Mouse (Mus musculus) erythroid progenitor cell, adult 5-6 weeks (primary cell): Measurements from ENCODE around the gene C5ar2. TPM values are rescaled to one million over a fixed set of nuclear protein-coding genes. Genes with fewer than 3 reads are reported as not detected.
"Not testable (repeated sequence)": the region's sequence is repeated elsewhere in the genome, so short reads cannot be mapped to it uniquely, and the experiment has no call there.

Source experiments
- ATAC-seq: replicated peaks from 2 replicates; pipeline ENCODE4 v1.8.0; 2016; ENCODE audit warnings: moderate number of reproducible peaks, mild to moderate bottlenecking, moderate TSS enrichment, inconsistent platforms; ENCODE audit not compliant: poor library complexity, low FRiP score, severe bottlenecking
- total RNA-seq, 2 experiments: library from RNA; stranded (forward) in 1 of 2; stranded (reverse) in 1 of 2; fragments of 150-400 nt in 1 of 2; fragments of 186-747, 209-891 nt in 1 of 2; gene quantifications; 2 replicates each; pipeline versions ENCODE4 v1.2.3 to v1.2.4; 2015 to 2017; ENCODE audit warnings: low replicate concordance in 2 of 2

The C5ar2 gene
- total RNA-seq (2015; ENCODE audit: low replicate concordance) (2.2 and 8.4 TPM in 2 replicates), total RNA-seq (2017; ENCODE audit: low replicate concordance) (1.8 and 3.3 TPM in 2 replicates)

GRCm38 (mm10) chr7:16244067-16244466, at the start of gene C5ar2:
Gene C5ar2, minus strand, starts transcription at chr7:16244154.
- no peak for ATAC-seq

GRCm38 (mm10) chr7:16287791-16288190, 43.8 kb upstream of the C5ar2 start:
- no peak for ATAC-seq

- no peak for ATAC-seq
Observed at GRCm38 (mm10) chr7:16287016-16287415, 43.1 kb upstream of the C5ar2 start.

- ATAC-seq: peak; percentile 83
Observed at GRCm38 (mm10) chr7:16286026-16286961, 42.3 kb upstream of the C5ar2 start, which contains the start of gene Ccdc9. Gene Ccdc9, minus strand, starts transcription at chr7:16286795.

- ATAC-seq: peak; percentile 30
Observed at GRCm38 (mm10) chr7:16285450-16286025, 41.6 kb upstream of the C5ar2 start.

GRCm38 (mm10) chr7:16284904-16285303, 41.0 kb upstream of the C5ar2 start:
- ATAC-seq: no peak

- no peak for ATAC-seq
Observed at GRCm38 (mm10) chr7:16284001-16284400, 40.0 kb upstream of the C5ar2 start.

- ATAC-seq: no peak
Observed at GRCm38 (mm10) chr7:16282334-16282733, 38.4 kb upstream of the C5ar2 start.

- ATAC-seq: no peak
Observed at GRCm38 (mm10) chr7:16280721-16281120, 36.8 kb upstream of the C5ar2 start.

GRCm38 (mm10) chr7:16274922-16275890, 31.3 kb upstream of the C5ar2 start:
- peak; percentile 60 for ATAC-seq

GRCm38 (mm10) chr7:16273766-16274140, 29.8 kb upstream of the C5ar2 start:
- ATAC-seq: peak; percentile 72

GRCm38 (mm10) chr7:16273081-16273765, 29.3 kb upstream of the C5ar2 start, which contains the start of gene Inafm1:
Gene Inafm1, minus strand, starts transcription at chr7:16273617.
- ATAC-seq: peak; percentile 60

GRCm38 (mm10) chr7:16272681-16273080, 28.7 kb upstream of the C5ar2 start:
- ATAC-seq: peak; percentile 71

- ATAC-seq: no peak
Observed at GRCm38 (mm10) chr7:16271139-16271538, 27.2 kb upstream of the C5ar2 start.

GRCm38 (mm10) chr7:16266593-16266992, 22.6 kb upstream of the C5ar2 start:
- not testable (repeated sequence) for ATAC-seq

GRCm38 (mm10) chr7:16265856-16266255, 21.9 kb upstream of the C5ar2 start:
- ATAC-seq: no peak

- ATAC-seq: no peak
Observed at GRCm38 (mm10) chr7:16263843-16264242, 19.9 kb upstream of the C5ar2 start.

- peak; percentile 71 for ATAC-seq
Observed at GRCm38 (mm10) chr7:16263015-16263787, 19.2 kb upstream of the C5ar2 start.
